Mouse (Mus musculus): Measurements from ENCODE around the gene Etv5. TPM values are rescaled to one million over a fixed set of nuclear protein-coding genes. Genes with fewer than 3 reads are reported as not detected.

The Etv5 gene
- polyA plus RNA-seq, 1 experiment from 2014 or later, result 27.5 TPM

- no peak overlapping the region for H3K27ac ChIP-seq
- H3K9ac ChIP-seq, result no peak overlapping the region
- no peak for ATAC-seq (ENCODE audit: insufficient number of reproducible peaks, low FRiP score, low TSS enrichment, low read depth)
- H3K36me3 ChIP-seq, result peaks cover 14% of the 10 kb centered on the region; the same call in 1 of the 2 replicates
- WGBS, result 88% methylated on average over 4 of the region's 4 CpGs
- no peaks in the 10 kb centered on the region for H3K27me3 ChIP-seq
- no peak overlapping the region for H3K4me2 ChIP-seq
- peaks cover 14% of the 10 kb centered on the region; the same call in 1 of the 2 replicates for H3K4me1 ChIP-seq
- no peaks in the 10 kb centered on the region for H3K9me3 ChIP-seq
- H3K4me3 ChIP-seq, result no peak overlapping the region
Observed at GRCm38 (mm10) chr16:22406747-22407146, 32.8 kb downstream of the Etv5 start.

- 66% methylated on average over 4 of the region's 4 CpGs for WGBS
- peaks cover 12% of the 10 kb centered on the region; the same call in 1 of the 2 replicates for H3K4me1 ChIP-seq
- no peak overlapping the region for H3K9ac ChIP-seq
- H3K4me3 ChIP-seq, result no peak overlapping the region
- no peaks in the 10 kb centered on the region for H3K27me3 ChIP-seq
- H3K27ac ChIP-seq, result peak overlapping the region; percentile 47
- H3K36me3 ChIP-seq, result peaks cover 19% of the 10 kb centered on the region
- no peaks in the 10 kb centered on the region for H3K9me3 ChIP-seq
- no peak for ATAC-seq (ENCODE audit: insufficient number of reproducible peaks, low FRiP score, low TSS enrichment, low read depth)
- H3K4me2 ChIP-seq, result no peak overlapping the region
Observed at GRCm38 (mm10) chr16:22406050-22406449, 33.5 kb downstream of the Etv5 start.

GRCm38 (mm10) chr16:22405492-22405891, 34.0 kb downstream of the Etv5 start:
- H3K4me3 ChIP-seq, result no peak overlapping the region
- H3K4me1 ChIP-seq, result peaks cover 12% of the 10 kb centered on the region; the same call in 1 of the 2 replicates
- H3K9me3 ChIP-seq, result no peaks in the 10 kb centered on the region
- no peaks in the 10 kb centered on the region for H3K27me3 ChIP-seq
- peaks cover 19% of the 10 kb centered on the region for H3K36me3 ChIP-seq
- WGBS, result 41% methylated on average over 10 of the region's 10 CpGs
- no peak for ATAC-seq (ENCODE audit: insufficient number of reproducible peaks, low FRiP score, low TSS enrichment, low read depth)
- no peak overlapping the region; the same call in 1 of the 2 replicates for H3K27ac ChIP-seq
- H3K9ac ChIP-seq, result no peak overlapping the region
- no peak overlapping the region for H3K4me2 ChIP-seq

GRCm38 (mm10) chr16:22403715-22404114, 35.8 kb downstream of the Etv5 start:
- Histone ChIP-seq H3K27ac (no peak overlapping the region), H3K27me3 (no peaks in the 10 kb centered on the region), H3K4me2 (no peak overlapping the region), H3K4me3 (no peak overlapping the region), H3K4me1 (peaks cover 12% of the 10 kb centered on the region; the same call in 1 of the 2 replicates), H3K9me3 (no peaks in the 10 kb centered on the region), H3K9ac (no peak overlapping the region), H3K36me3 (peaks cover 28% of the 10 kb centered on the region)
- no peak for ATAC-seq (ENCODE audit: insufficient number of reproducible peaks, low FRiP score, low TSS enrichment, low read depth)
- WGBS, result 95% methylated on average over 4 of the region's 4 CpGs

GRCm38 (mm10) chr16:22402600-22402999, 36.9 kb downstream of the Etv5 start:
- no peak for ATAC-seq (ENCODE audit: insufficient number of reproducible peaks, low FRiP score, low TSS enrichment, low read depth)
- Histone ChIP-seq H3K27ac (no peak overlapping the region), H3K4me3 (no peak overlapping the region), H3K36me3 (peaks cover 28% of the 10 kb centered on the region), H3K27me3 (no peaks in the 10 kb centered on the region), H3K4me2 (no peak overlapping the region), H3K9ac (no peak overlapping the region), H3K4me1 (peaks cover 12% of the 10 kb centered on the region; the same call in 1 of the 2 replicates), H3K9me3 (no peaks in the 10 kb centered on the region)

GRCm38 (mm10) chr16:22400226-22400625, 39.3 kb downstream of the Etv5 start:
- Histone ChIP-seq H3K36me3 (peaks cover 28% of the 10 kb centered on the region), H3K4me1 (peaks cover 3% of the 10 kb centered on the region; the same call in 1 of the 2 replicates), H3K27me3 (no peaks in the 10 kb centered on the region), H3K4me2 (no peak overlapping the region), H3K27ac (no peak overlapping the region), H3K9me3 (no peaks in the 10 kb centered on the region), H3K9ac (no peak overlapping the region), H3K4me3 (no peak overlapping the region)
- 90% methylated on average over 6 of the region's 6 CpGs for WGBS
- no peak for ATAC-seq (ENCODE audit: insufficient number of reproducible peaks, low FRiP score, low TSS enrichment, low read depth)

- Histone ChIP-seq H3K4me2 (no peak overlapping the region), H3K9me3 (no peaks in the 10 kb centered on the region), H3K27me3 (no peaks in the 10 kb centered on the region), H3K4me3 (no peak overlapping the region), H3K4me1 (no peaks in the 10 kb centered on the region), H3K9ac (no peak overlapping the region), H3K36me3 (peaks cover 31% of the 10 kb centered on the region), H3K27ac (no peak overlapping the region)
- no peak for ATAC-seq (ENCODE audit: insufficient number of reproducible peaks, low FRiP score, low TSS enrichment, low read depth)
- WGBS, result 87% methylated on average over 10 of the region's 10 CpGs
Observed at GRCm38 (mm10) chr16:22398784-22399453, 40.6 kb downstream of the Etv5 start.

- Histone ChIP-seq H3K9ac (no peak overlapping the region), H3K27ac (no peak overlapping the region), H3K27me3 (no peaks in the 10 kb centered on the region), H3K36me3 (peaks cover 31% of the 10 kb centered on the region), H3K4me3 (no peak overlapping the region), H3K4me1 (no peaks in the 10 kb centered on the region), H3K9me3 (no peaks in the 10 kb centered on the region), H3K4me2 (no peak overlapping the region)
- 89% methylated on average over 11 of the region's 11 CpGs for WGBS
- ATAC-seq (ENCODE audit: insufficient number of reproducible peaks, low FRiP score, low TSS enrichment, low read depth), result no peak
Observed at GRCm38 (mm10) chr16:22398354-22398753, 41.2 kb downstream of the Etv5 start.

GRCm38 (mm10) chr16:22396420-22396819, 43.1 kb downstream of the Etv5 start:
- no peak overlapping the region for H3K27ac ChIP-seq
- no peak overlapping the region for H3K4me2 ChIP-seq
- H3K36me3 ChIP-seq, result peaks cover 35% of the 10 kb centered on the region
- H3K4me1 ChIP-seq, result no peaks in the 10 kb centered on the region
- H3K4me3 ChIP-seq, result no peak overlapping the region
- H3K27me3 ChIP-seq, result no peaks in the 10 kb centered on the region
- no peaks in the 10 kb centered on the region for H3K9me3 ChIP-seq
- ATAC-seq (ENCODE audit: insufficient number of reproducible peaks, low FRiP score, low TSS enrichment, low read depth), result 0 out of 2 replicates have a peak, but pooled peaks have one; percentile 50
- no peak overlapping the region for H3K9ac ChIP-seq
- 73% methylated on average over 8 of the region's 8 CpGs for WGBS

GRCm38 (mm10) chr16:22395093-22395844, 44.2 kb downstream of the Etv5 start:
- Histone ChIP-seq H3K27ac (no peak overlapping the region), H3K4me1 (peaks cover 5% of the 10 kb centered on the region; the same call in 1 of the 2 replicates), H3K4me2 (no peak overlapping the region), H3K9me3 (no peaks in the 10 kb centered on the region), H3K27me3 (no peaks in the 10 kb centered on the region), H3K4me3 (no peak overlapping the region), H3K9ac (no peak overlapping the region), H3K36me3 (peaks cover 25% of the 10 kb centered on the region)
- 82% methylated on average over 15 of the region's 15 CpGs for WGBS
- 0 out of 2 replicates have a peak, but pooled peaks have one; percentile 5 for ATAC-seq (ENCODE audit: insufficient number of reproducible peaks, low FRiP score, low TSS enrichment, low read depth)

- Histone ChIP-seq H3K4me2 (no peak overlapping the region), H3K36me3 (peaks cover 30% of the 10 kb centered on the region), H3K9ac (no peak overlapping the region), H3K4me1 (peaks cover 19% of the 10 kb centered on the region), H3K27me3 (no peaks in the 10 kb centered on the region), H3K9me3 (no peaks in the 10 kb centered on the region), H3K27ac (no peak overlapping the region), H3K4me3 (no peak overlapping the region)
- ATAC-seq (ENCODE audit: insufficient number of reproducible peaks, low FRiP score, low TSS enrichment, low read depth), result no peak
- WGBS, result 42% methylated on average over 9 of the region's 9 CpGs
Observed at GRCm38 (mm10) chr16:22390348-22390897, 49.1 kb downstream of the Etv5 start.
